Mouse (Mus musculus) limb, embryonic 11.5 days (tissue): Measurements from ENCODE around the gene N4bp3. TPM values are rescaled to one million over a fixed set of nuclear protein-coding genes. Genes with fewer than 3 reads are reported as not detected.
"Not testable (repeated sequence)": the region's sequence is repeated elsewhere in the genome, so short reads cannot be mapped to it uniquely, and the experiment has no call there.

ENCODE experiments used
- ATAC-seq: fragments of 200-750 bp; cut with Nextera tagmentation; 2 replicates; pipeline ENCODE4 v1.8.0; 2017; ENCODE audit warnings: low read depth; ENCODE audit not compliant: insufficient number of reproducible peaks, low FRiP score, low TSS enrichment
- DNase-seq: peaks from one replicate; pipeline ENCODE4 v3.0.0-alpha.2; 2015; ENCODE audit warnings: low spot score
- H3K27ac ChIP-seq: fragments of 300-500 bp; sonication (generic); replicated peaks from 2 replicates; pipeline ENCODE4 v1.5.1; 2014; ENCODE audit warnings: low read depth, mild to moderate bottlenecking, low read length
- H3K27me3 ChIP-seq: fragments of 300-500 bp; sonication (generic); 2 replicates; pipeline ENCODE4 v1.6.1; 2014; ENCODE audit warnings: mild to moderate bottlenecking, low read length, mixed read lengths; ENCODE audit not compliant: control insufficient read depth, insufficient read depth
- H3K36me3 ChIP-seq: fragments of 300-500 bp; sonication (generic); 2 replicates; pipeline ENCODE4 v1.6.1; 2014; ENCODE audit warnings: mild to moderate bottlenecking, low read length, moderate library complexity, mixed read lengths; ENCODE audit not compliant: control insufficient read depth, insufficient read depth
- H3K4me1 ChIP-seq: fragments of 300-500 bp; sonication (generic); 2 replicates; pipeline ENCODE4 v1.6.1; 2014; ENCODE audit warnings: low read length, mixed read lengths; ENCODE audit not compliant: control insufficient read depth, insufficient read depth
- H3K4me2 ChIP-seq: fragments of 300-500 bp; sonication (generic); 2 replicates; pipeline ENCODE4 v1.6.1; 2014; ENCODE audit warnings: low read depth, mild to moderate bottlenecking, moderate library complexity; ENCODE audit not compliant: severe bottlenecking
- H3K4me3 ChIP-seq: fragments of 300-500 bp; sonication (generic); 2 replicates; pipeline ENCODE4 v1.5.1; 2014; ENCODE audit warnings: low read depth, low read length
- H3K9ac ChIP-seq: fragments of 300-500 bp; sonication (generic); 2 replicates; pipeline ENCODE4 v1.6.1; 2014; ENCODE audit warnings: mild to moderate bottlenecking, low read length
- H3K9me3 ChIP-seq: fragments of 300-500 bp; sonication (generic); 2 replicates; pipeline ENCODE4 v1.6.1; 2016; ENCODE audit warnings: low read length; ENCODE audit not compliant: control insufficient read depth
- WGBS: fragments of 180-500 bp; shearing (Covaris S2); extraction: QIAGEN DNeasy Blood & Tissue Kit; methylation state at CpG from one replicate; pipeline ENCODE4 v1.1.7; 2014; 5-methylcytosine and 5-hydroxymethylcytosine counted together
- polyA plus RNA-seq: library from polyadenylated mRNA; unstranded; fragments of >200 nt; fragmentation: Nextera tagmentation; extraction: Ambion mirVana; gene quantifications from 2 replicates; pipeline ENCODE4 v1.2.1, GENCODE M21; 2014

The N4bp3 gene
- polyA plus RNA-seq, 1 experiment from 2014 or later: 14.3 TPM

- Histone ChIP-seq H3K4me1 (no peaks in the 10 kb centered on the region), H3K4me3 (no peak overlapping the region), H3K4me2 (no peak overlapping the region), H3K36me3 (no peaks in the 10 kb centered on the region), H3K9me3 (no peaks in the 10 kb centered on the region), H3K27me3 (no peaks in the 10 kb centered on the region), H3K27ac (no peak overlapping the region), H3K9ac (no peak overlapping the region)
- DNase-seq: no peak
- no peak for ATAC-seq
- WGBS: 77% methylated on average over 3 of the region's 3 CpGs
These were observed 28.8 kb upstream of the N4bp3 start for GRCm38 (mm10) chr11:51679466-51679865.

- no peak overlapping the region for H3K9ac ChIP-seq
- H3K27ac ChIP-seq: no peak overlapping the region
- WGBS: 64% methylated on average over 6 of the region's 6 CpGs
- no peaks in the 10 kb centered on the region for H3K27me3 ChIP-seq
- DNase-seq: no peak
- no peak overlapping the region for H3K4me2 ChIP-seq
- H3K9me3 ChIP-seq: no peaks in the 10 kb centered on the region
- H3K4me1 ChIP-seq: no peaks in the 10 kb centered on the region
- no peak overlapping the region for H3K4me3 ChIP-seq
- no peak for ATAC-seq
- H3K36me3 ChIP-seq: no peaks in the 10 kb centered on the region
These were observed 27.2 kb upstream of the N4bp3 start for GRCm38 (mm10) chr11:51677737-51678418.

GRCm38 (mm10) chr11:51675386-51675785, 24.7 kb upstream of the N4bp3 start:
- no peak for DNase-seq
- H3K27me3 ChIP-seq: no peaks in the 10 kb centered on the region
- no peak overlapping the region for H3K27ac ChIP-seq
- no peak overlapping the region for H3K9ac ChIP-seq
- no peak for ATAC-seq
- no peak overlapping the region for H3K4me2 ChIP-seq
- 80% methylated on average over 5 of the region's 5 CpGs for WGBS
- no peaks in the 10 kb centered on the region for H3K4me1 ChIP-seq
- H3K4me3 ChIP-seq: no peak overlapping the region
- H3K36me3 ChIP-seq: no peaks in the 10 kb centered on the region
- no peaks in the 10 kb centered on the region for H3K9me3 ChIP-seq

- no peak for DNase-seq
- ATAC-seq: no peak
- H3K9ac ChIP-seq: no peak overlapping the region
- WGBS: 85% methylated on average over 9 of the region's 9 CpGs
- no peaks in the 10 kb centered on the region for H3K4me1 ChIP-seq
- H3K36me3 ChIP-seq: no peaks in the 10 kb centered on the region
- H3K27ac ChIP-seq: no peak overlapping the region
- H3K4me3 ChIP-seq: no peak overlapping the region
- H3K4me2 ChIP-seq: no peak overlapping the region
- no peaks in the 10 kb centered on the region for H3K9me3 ChIP-seq
- no peaks in the 10 kb centered on the region for H3K27me3 ChIP-seq
These were observed 22.6 kb upstream of the N4bp3 start for GRCm38 (mm10) chr11:51673291-51673690.

GRCm38 (mm10) chr11:51671376-51671775, 20.7 kb upstream of the N4bp3 start:
- H3K36me3 ChIP-seq: no peaks in the 10 kb centered on the region
- ATAC-seq (no peak), DNase-seq (no peak)
- no peaks in the 10 kb centered on the region for H3K4me1 ChIP-seq
- 81% methylated on average over 2 of the region's 2 CpGs for WGBS
- H3K4me2 ChIP-seq: no peak overlapping the region
- H3K9ac ChIP-seq: no peak overlapping the region
- no peak overlapping the region for H3K4me3 ChIP-seq
- H3K27ac ChIP-seq: no peak overlapping the region
- no peaks in the 10 kb centered on the region for H3K27me3 ChIP-seq
- H3K9me3 ChIP-seq: no peaks in the 10 kb centered on the region

GRCm38 (mm10) chr11:51670846-51671245, 20.2 kb upstream of the N4bp3 start:
- Histone ChIP-seq H3K4me3 (no peak overlapping the region), H3K27ac (no peak overlapping the region), H3K27me3 (no peaks in the 10 kb centered on the region), H3K4me2 (no peak overlapping the region), H3K9ac (no peak overlapping the region), H3K36me3 (no peaks in the 10 kb centered on the region), H3K4me1 (no peaks in the 10 kb centered on the region), H3K9me3 (no peaks in the 10 kb centered on the region)
- WGBS: 96% methylated on average over 7 of the region's 7 CpGs
- DNase-seq: no peak
- no peak for ATAC-seq

GRCm38 (mm10) chr11:51664747-51665146, 14.1 kb upstream of the N4bp3 start:
- H3K4me1 ChIP-seq, H3K4me3 ChIP-seq, ATAC-seq, H3K9me3 ChIP-seq, DNase-seq, H3K27me3 ChIP-seq, H3K36me3 ChIP-seq, H3K27ac ChIP-seq, H3K9ac ChIP-seq, H3K4me2 ChIP-seq: not testable (repeated sequence)
- 93% methylated on average over 7 of the region's 7 CpGs for WGBS

GRCm38 (mm10) chr11:51662632-51663031, 12.0 kb upstream of the N4bp3 start:
- peaks cover 7% of the 10 kb centered on the region; the same call in 1 of the 2 replicates for H3K4me1 ChIP-seq
- WGBS: 82% methylated on average over 7 of the region's 7 CpGs
- no peak overlapping the region for H3K4me3 ChIP-seq

GRCm38 (mm10) chr11:51661867-51662365, 11.3 kb upstream of the N4bp3 start:
- H3K4me2 ChIP-seq: no peak overlapping the region
- 88% methylated on average over 16 of the region's 16 CpGs for WGBS
- H3K27ac ChIP-seq: no peak overlapping the region
- no peak for ATAC-seq
- H3K9ac ChIP-seq: no peak overlapping the region
- DNase-seq: no peak
- H3K36me3 ChIP-seq: no peaks in the 10 kb centered on the region
- H3K4me1 ChIP-seq: peaks cover 7% of the 10 kb centered on the region; the same call in 1 of the 2 replicates
- H3K4me3 ChIP-seq: no peak overlapping the region
- no peaks in the 10 kb centered on the region for H3K9me3 ChIP-seq
- H3K27me3 ChIP-seq: no peaks in the 10 kb centered on the region

More at GRCm38 (mm10) chr11:51662632-51663031, 12.0 kb upstream of the N4bp3 start:
- no peak overlapping the region for H3K4me2 ChIP-seq
- no peaks in the 10 kb centered on the region for H3K36me3 ChIP-seq
- no peaks in the 10 kb centered on the region for H3K9me3 ChIP-seq
- no peak overlapping the region for H3K27ac ChIP-seq
- no peak for DNase-seq
- no peak for ATAC-seq
- no peaks in the 10 kb centered on the region for H3K27me3 ChIP-seq
- H3K9ac ChIP-seq: no peak overlapping the region
